In the genomic region with DNA sequence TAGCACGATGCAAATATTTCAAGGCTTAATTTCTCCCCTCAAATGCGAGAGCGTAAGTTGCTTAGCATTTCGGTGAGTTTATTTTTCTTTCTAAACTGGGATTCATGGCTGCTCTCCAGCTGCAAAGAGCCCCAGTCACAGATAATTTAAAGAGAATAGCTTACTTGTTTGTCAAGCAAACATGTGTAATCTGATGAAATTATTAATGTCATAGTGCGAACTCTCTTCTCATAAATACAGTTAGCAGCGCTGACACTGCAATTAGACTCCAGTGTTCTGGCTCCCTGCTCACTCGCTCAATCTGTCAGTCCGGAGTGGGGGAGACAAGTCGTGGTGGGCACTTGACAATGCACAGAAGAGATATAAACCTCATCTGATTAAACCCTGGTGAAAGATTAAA, we compare ENCODE assay signal across 14 mouse cellular contexts.
DNase-seq lines count a peak whose midpoint lies in the region; ATAC-seq and TF ChIP-seq lines count a peak whose summit lies in the region.
"Had no signal": no experiment of that assay in that cellular context is flagged by ENCODE, and none has a peak within 500 bp of the region (broad histone marks: within the 10 kb centered on the region; RNA-seq: fewer than 3 reads in every experiment).

No protein-coding gene starts in this region.

- H3K4me1 ChIP-seq in kidney, embryonic 14.5 days (ENCODE audit: control insufficient read depth, insufficient read depth, low read length): peaks cover 5% of the 10 kb centered on the region; the same call in 1 of the 2 replicates
- H3K4me1 ChIP-seq in lung, postnatal 0 days (ENCODE audit: insufficient read depth, low read depth, low read length): no peaks in the 10 kb centered on the region
- peaks cover 11% of the 10 kb centered on the region; the same call in 1 of the 2 replicates for H3K4me1 ChIP-seq in stomach, embryonic 16.5 days (ENCODE audit: control insufficient read depth, insufficient read depth, low read length)

- DNase-seq in heart, adult 11 months: peak; percentile 40
- no peak for DNase-seq in heart, postnatal 4 days
- no peak for DNase-seq in kidney, adult 9 months
- DNase-seq in lung, postnatal 0 days (ENCODE audit: low spot score): peak; percentile 48
- DNase-seq in lung, postnatal 36 days: no peak
- DNase-seq in c-Kit-positive CD71-positive TER-119-positive erythroid progenitor cells, embryonic 14.5 days (ENCODE audit: low spot score): no peak
- DNase-seq: adrenal gland, postnatal 25 days; gastrocnemius, postnatal 36 days; thymus, adult 2 months had no signal

- H3K9me3 ChIP-seq in kidney, embryonic 14.5 days (ENCODE audit: control insufficient read depth, low read length): no peaks in the 10 kb centered on the region
- no peaks in the 10 kb centered on the region for H3K9me3 ChIP-seq in lung, postnatal 0 days (ENCODE audit: low read length)
- no peaks in the 10 kb centered on the region for H3K9me3 ChIP-seq in stomach, embryonic 16.5 days (replicated peaks; ENCODE audit: control insufficient read depth, low read length)
- H3K9me3 ChIP-seq: midbrain, embryonic 10.5 days had no signal

- H3K27ac ChIP-seq in kidney, embryonic 14.5 days (ENCODE audit: low read depth, low read length): no peak overlapping the region
- no peak overlapping the region for H3K27ac ChIP-seq in lung, postnatal 0 days (ENCODE audit: low read length)
- H3K27ac ChIP-seq in stomach, embryonic 16.5 days (ENCODE audit: low read length): no peak overlapping the region
- H3K27ac ChIP-seq: hindbrain, embryonic 14.5 days; midbrain, embryonic 10.5 days had no signal

- TF ChIP-seq CTCF in lung, postnatal 0 days (IDR thresholded peaks at IDR 0.05): no peak

- peak; percentile 45; the same call in 1 of the 2 replicates for ATAC-seq in kidney, embryonic 14.5 days (ENCODE audit: low FRiP score, low TSS enrichment)
- no peak for ATAC-seq in lung, postnatal 0 days
- ATAC-seq in stomach, embryonic 16.5 days (ENCODE audit: insufficient read depth, low FRiP score): no peak
- ATAC-seq: forebrain, embryonic 16.5 days had no signal

- no peak for TF ChIP-seq EP300 in lung, postnatal 0 days (IDR thresholded peaks at IDR 0.05)

- WGBS in kidney, embryonic 14.5 days: 29% methylated on average over 9 of the region's 9 CpGs
- 38% methylated on average over 9 of the region's 9 CpGs for WGBS in lung, postnatal 0 days
- 25% methylated on average over 9 of the region's 9 CpGs for WGBS in stomach, embryonic 16.5 days

- no peaks in the 10 kb centered on the region for H3K27me3 ChIP-seq in kidney, embryonic 14.5 days (ENCODE audit: control insufficient read depth, insufficient read depth, low read length)
- H3K27me3 ChIP-seq in lung, postnatal 0 days (replicated peaks; ENCODE audit: insufficient read depth, low read length): no peaks in the 10 kb centered on the region
- H3K27me3 ChIP-seq in stomach, embryonic 16.5 days (ENCODE audit: control insufficient read depth, insufficient read depth, low read length): no peaks in the 10 kb centered on the region

- H3K4me3 ChIP-seq in kidney, embryonic 14.5 days (ENCODE audit: low read length): no peak overlapping the region
- H3K4me3 ChIP-seq in lung, postnatal 0 days (ENCODE audit: low read depth, low read length): no peak overlapping the region
- H3K4me3 ChIP-seq in stomach, embryonic 16.5 days (replicated peaks; ENCODE audit: low read length): no peak overlapping the region
- H3K4me3 ChIP-seq: midbrain, embryonic 10.5 days had no signal

- H3K4me2 ChIP-seq in kidney, embryonic 14.5 days (replicated peaks; ENCODE audit: low read depth, low read length): no peak overlapping the region
- H3K4me2 ChIP-seq in lung, postnatal 0 days (replicated peaks; ENCODE audit: low read depth, low read length): 0 out of 2 replicates have a peak overlapping the region, but pooled peaks have one; percentile 1
- H3K4me2 ChIP-seq in stomach, embryonic 16.5 days (ENCODE audit: low read depth, low read length): peak overlapping the region; percentile 23; the same call in 1 of the 2 replicates
- H3K4me2 ChIP-seq: hindbrain, embryonic 14.5 days had no signal

- no peak overlapping the region for H3K9ac ChIP-seq in kidney, embryonic 14.5 days (ENCODE audit: low read depth, low read length)
- no peak overlapping the region for H3K9ac ChIP-seq in lung, postnatal 0 days (replicated peaks; ENCODE audit: low read depth)
- H3K9ac ChIP-seq in stomach, embryonic 16.5 days (ENCODE audit: low read length): no peak overlapping the region
- H3K9ac ChIP-seq: hindbrain, embryonic 14.5 days had no signal

- H3K36me3 ChIP-seq in kidney, embryonic 14.5 days (ENCODE audit: control insufficient read depth, insufficient read depth, low read length): no peaks in the 10 kb centered on the region
- H3K36me3 ChIP-seq in lung, postnatal 0 days (ENCODE audit: insufficient read depth, low read length): no peaks in the 10 kb centered on the region
- no peaks in the 10 kb centered on the region for H3K36me3 ChIP-seq in stomach, embryonic 16.5 days (ENCODE audit: control insufficient read depth, insufficient read depth, low read length)
- H3K36me3 ChIP-seq: midbrain, embryonic 10.5 days had no signal

Comparison
In these comparisons a context has a peak if more than half of its experiments do, and no peak if none do; other contexts are left out.
1. DNase-seq: peak in heart, adult 11 months (single experiment) and lung, postnatal 0 days (single experiment); none in heart, postnatal 4 days (single experiment), kidney, adult 9 months (single experiment), lung, postnatal 36 days (single experiment) and c-Kit-positive CD71-positive TER-119-positive erythroid progenitor cells, embryonic 14.5 days (single experiment).